Mouse (Mus musculus): ENCODE measurements around the gene Bglap.
A peak's percentile ranks its signal among the peaks of the same experiment; 100 is the strongest.
"Not testable (repeated sequence)": the region's sequence is repeated elsewhere in the genome, so short reads cannot be mapped to it uniquely, and the experiment has no call there.

Bglap gene

GRCm38 (mm10) chr3:88393776-88394375 is 9.6 kb upstream of the Bglap start:
- DNase-seq (ENCODE audit: low spot score) = no peak

GRCm38 (mm10) chr3:88382383-88382782 is 1.9 kb downstream of the Bglap start:
- DNase-seq (ENCODE audit: low spot score) = not testable (repeated sequence)

DNA sequence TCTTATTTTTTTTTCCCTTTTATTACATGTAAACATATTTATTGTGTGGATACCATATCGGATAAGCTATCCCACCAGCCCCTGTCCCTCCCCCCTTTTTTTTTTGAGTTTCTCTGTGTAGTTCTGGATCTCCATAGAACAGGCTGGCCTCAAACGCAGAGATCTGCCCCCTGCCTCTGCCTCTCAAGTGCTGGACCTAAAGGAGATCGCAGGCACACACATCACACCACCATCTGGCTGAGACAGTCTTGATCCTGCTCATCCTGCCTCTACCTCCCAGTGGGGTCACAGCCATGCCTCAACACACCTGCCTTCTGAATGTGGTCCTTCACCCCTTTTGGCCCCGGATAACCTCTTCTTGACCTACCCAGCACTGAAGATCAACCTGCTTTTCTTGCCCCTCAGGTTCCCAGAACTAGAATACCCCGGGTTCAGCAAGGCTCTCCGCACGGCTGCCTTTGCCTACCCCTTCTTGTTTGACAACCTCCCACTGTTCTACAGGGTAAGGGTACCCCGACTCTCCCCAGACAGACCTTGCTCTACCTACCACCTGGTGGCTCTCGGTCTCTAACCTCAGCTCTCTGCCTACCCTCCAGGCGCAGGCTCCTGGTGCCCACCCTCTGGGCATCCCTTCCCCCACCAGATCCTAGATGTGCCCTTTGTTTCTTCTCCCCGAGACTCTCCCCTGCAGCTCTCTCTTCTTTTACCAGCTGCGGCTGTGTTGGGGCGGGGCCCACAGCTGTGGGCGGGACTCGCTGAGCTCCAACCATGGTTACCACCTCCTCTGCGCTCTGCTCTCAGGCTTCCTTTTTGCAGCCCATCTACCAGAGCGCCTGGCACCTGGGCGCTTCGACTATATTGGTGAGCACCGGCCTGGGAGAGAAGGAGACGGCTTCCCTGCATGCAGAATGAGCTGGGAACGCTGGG is 2.6 kb downstream of the Bglap start:
- DNase-seq (ENCODE audit: low spot score) = not testable (repeated sequence)

DNA sequence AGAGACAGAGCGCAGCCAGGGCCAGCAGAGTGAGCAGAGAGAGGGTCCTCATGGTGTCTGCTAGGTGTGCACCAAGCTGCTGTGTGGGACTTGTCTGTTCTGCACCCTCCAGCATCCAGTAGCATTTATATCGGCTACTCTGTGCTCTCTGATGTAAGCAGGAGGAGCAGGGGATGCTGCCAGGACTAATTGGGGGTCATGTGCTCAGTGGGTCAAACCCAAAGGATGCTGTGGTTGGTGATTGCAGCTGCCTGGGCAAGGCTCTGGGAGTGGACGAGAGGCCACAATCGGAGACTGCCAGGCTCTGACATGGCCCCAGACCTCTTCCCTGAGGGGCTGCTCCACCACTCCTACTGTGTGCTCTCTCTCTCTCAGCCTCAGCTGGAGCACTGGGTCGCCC is 5.7 kb downstream of the Bglap start, which contains the start of gene Bglap2:
Gene Bglap2 (minus strand): TSS at position 101 of the 400 bp plus-strand sequence.
- DNase-seq (ENCODE audit: low spot score) = not testable (repeated sequence)

- not testable (repeated sequence) for DNase-seq (ENCODE audit: low spot score)
These were observed 7.6 kb downstream of the Bglap start for GRCm38 (mm10) chr3:88376644-88377043.

DNA sequence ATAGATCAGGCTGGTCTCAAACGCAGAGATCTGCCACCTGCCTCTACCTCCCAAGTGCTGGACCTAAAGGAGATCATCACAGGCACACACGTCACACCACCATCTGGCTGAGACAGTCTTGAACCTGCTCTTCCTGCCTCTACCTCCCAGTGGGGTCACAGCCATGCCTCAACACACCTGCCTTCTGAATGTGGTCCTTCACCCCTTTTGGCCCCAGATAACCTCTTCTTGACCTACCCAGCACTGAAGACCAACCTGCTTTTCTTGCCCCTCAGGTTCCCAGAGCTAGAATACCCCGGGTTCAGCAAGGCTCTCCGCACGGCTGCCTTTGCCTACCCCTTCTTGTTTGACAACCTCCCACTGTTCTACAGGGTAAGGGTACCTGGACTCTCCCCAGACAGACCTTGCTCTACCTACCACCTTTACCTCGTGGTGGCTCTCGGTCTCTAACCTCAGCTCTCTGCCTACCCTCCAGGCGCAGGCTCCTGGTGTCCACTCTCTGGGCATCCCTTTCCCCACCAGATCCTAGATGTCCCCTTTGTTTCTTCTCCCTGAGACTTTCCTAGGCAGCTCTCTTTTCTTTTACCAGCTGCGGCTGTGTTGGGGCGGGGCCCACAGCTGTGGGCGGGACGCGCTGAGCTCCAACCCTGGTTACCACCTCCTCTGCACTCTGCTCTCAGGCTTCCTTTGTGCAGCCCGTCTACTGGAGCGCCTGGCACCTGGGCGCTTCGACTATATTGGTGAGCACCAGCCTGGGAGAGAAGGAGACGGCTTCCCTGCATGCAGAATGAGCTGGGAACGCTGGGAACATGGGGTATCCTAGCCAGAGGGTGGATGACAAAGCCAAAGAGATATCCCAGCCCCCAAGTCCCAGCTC is 8.3 kb downstream of the Bglap start:
- DNase-seq (ENCODE audit: low spot score) = peak; percentile 37

DNA sequence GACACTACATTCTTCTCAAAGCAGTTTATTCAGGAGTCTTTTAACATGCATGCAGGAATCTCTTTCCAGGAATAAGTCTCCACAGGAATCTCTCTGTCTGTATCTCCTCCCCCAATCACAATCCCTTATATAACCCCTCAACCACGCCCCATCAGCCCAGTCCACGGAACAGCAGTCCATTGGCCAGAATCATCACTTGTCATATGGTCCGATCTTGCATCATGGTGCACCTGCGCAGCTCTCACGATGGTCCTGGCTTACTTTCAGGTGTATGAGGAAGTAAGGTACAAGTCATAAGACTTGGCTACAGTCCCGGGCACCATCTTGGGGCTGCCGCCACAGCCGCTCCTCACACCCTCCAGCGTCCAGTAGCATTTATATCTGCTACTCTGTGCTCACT is 11.6 kb downstream of the Bglap start, which contains the start of gene Bglap3:
Gene Bglap3 (minus strand): TSS at position 101 of the 400 bp plus-strand sequence.
- not testable (repeated sequence) for DNase-seq (ENCODE audit: low spot score)

- DNase-seq (ENCODE audit: low spot score) = not testable (repeated sequence)
These were observed 15.8 kb downstream of the Bglap start for GRCm38 (mm10) chr3:88368511-88368910.

GRCm38 (mm10) chr3:88367517-88367916 is 16.7 kb downstream of the Bglap start:
- not testable (repeated sequence) for DNase-seq (ENCODE audit: low spot score)

DNA sequence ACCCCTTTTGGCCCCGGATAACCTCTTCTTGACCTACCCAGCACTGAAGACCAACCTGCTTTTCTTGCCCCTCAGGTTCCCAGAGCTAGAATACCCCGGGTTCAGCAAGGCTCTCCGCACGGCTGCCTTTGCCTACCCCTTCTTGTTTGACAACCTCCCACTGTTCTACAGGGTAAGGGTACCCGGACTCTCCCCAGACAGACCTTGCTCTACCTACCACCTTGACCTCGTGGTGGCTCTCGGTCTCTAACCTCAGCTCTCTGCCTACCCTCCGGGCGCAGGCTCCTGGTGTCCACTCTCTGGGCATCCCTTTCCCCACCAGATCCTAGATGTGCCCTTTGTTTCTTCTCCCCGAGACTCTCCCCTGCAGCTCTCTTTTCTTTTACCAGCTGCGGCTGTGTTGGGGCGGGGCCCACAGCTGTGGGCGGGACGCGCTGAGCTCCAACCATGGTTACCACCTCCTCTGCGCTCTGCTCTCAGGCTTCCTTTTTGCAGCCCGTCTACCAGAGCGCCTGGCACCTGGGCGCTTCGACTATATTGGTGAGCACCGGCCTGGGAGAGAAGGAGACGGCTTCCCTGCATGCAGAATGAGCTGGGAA is 17.3 kb downstream of the Bglap start:
- DNase-seq (ENCODE audit: low spot score) = peak; percentile 54

DNA sequence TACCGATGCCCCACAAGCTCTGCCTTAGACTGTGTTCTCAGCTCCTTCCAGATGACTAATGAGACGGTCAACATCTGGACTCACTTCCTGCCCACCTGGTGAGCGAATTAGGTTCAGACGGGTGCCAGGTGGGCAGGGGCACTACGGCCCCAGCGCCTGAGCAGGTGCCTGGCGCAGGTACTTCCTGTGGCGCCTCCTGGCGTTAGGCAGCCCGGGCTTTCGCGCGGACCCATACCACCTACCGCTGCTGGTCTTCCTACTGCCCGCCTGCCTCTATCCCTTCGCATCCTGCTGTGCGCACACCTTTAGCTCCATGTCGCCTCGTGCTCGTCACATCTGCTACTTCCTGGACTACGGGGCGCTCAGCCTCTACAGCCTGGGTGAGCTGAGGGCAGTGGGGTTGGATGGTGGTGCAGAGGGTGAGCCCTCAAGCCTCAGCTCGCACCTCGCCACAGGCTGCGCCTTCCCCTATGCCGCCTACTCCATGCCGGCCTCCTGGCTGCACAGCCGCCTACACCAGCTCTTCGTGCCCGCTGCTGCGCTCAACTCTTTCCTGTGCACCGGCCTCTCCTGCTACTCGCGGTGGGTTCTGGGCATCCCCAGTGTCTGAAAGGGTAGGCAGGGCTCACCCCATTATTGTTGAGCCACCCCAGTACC is 18.4 kb downstream of the Bglap start:
- DNase-seq (ENCODE audit: low spot score) = no peak

- DNase-seq (ENCODE audit: low spot score) = peak; percentile 85
These were observed 19.9 kb downstream of the Bglap start, which contains the start of gene Paqr6 for GRCm38 (mm10) chr3:88364337-88364736. Paqr6 (plus strand) TSS chr3:88364584.

GRCm38 (mm10) chr3:88363700-88364099 is 20.6 kb downstream of the Bglap start:
- DNase-seq (ENCODE audit: low spot score) = no peak

GRCm38 (mm10) chr3:88361612-88362313 is 22.5 kb downstream of the Bglap start:
- no peak for DNase-seq (ENCODE audit: low spot score)

DNA sequence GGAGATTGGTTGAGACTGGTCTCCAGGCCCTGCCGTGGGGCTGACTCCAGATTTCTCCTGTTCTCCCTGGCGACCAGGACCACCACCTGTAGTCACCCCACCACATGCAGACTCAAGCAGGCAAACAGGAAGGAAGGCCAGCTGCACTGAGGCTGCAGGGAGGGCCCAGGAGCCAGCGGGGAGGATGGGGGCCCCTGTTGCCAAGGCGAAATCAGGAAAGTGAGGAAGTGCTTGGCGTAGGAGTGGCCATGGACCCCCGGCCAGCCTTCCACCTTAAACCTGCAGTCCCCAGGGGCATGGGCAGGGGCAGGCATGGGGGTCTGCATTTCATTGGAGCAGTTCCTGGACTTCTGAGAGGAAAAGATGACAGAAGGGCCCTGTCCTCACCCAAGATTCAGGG is 23.2 kb downstream of the Bglap start:
- no peak for DNase-seq (ENCODE audit: low spot score)

GRCm38 (mm10) chr3:88359989-88360388 is 24.3 kb downstream of the Bglap start:
- DNase-seq (ENCODE audit: low spot score) = no peak

- no peak for DNase-seq (ENCODE audit: low spot score)
These were observed 24.7 kb downstream of the Bglap start for GRCm38 (mm10) chr3:88359584-88359983.

- DNase-seq (ENCODE audit: low spot score) = no peak
These were observed 29.7 kb downstream of the Bglap start for GRCm38 (mm10) chr3:88354396-88355165.

- no peak for DNase-seq (ENCODE audit: low spot score)
These were observed 31.4 kb downstream of the Bglap start for GRCm38 (mm10) chr3:88352907-88353306.

- no peak for DNase-seq (ENCODE audit: low spot score)
These were observed 33.5 kb downstream of the Bglap start for GRCm38 (mm10) chr3:88350732-88351131.
